Comparison of ENCODE assay signal across 22 mouse cellular contexts in the genomic region with DNA sequence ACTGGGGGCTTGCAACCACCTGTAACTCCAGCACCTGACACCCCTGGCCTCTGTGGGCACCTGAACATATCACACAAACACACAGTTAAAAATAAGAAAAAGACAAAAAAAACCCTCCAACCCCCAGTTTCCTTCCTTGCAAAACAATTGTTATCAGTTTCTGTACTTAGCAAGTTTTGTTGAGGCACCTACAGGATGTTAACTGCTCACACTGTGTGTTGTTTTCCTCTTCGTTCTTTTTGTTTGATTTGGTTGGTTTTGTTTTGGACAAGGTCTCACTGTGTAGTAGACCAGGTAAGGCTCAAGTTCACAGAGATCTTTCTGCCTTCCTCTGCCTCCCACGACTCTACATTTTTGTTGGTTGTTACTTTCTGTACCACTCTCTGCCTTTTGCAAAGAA. TPM values are rescaled to one million over a fixed set of nuclear protein-coding genes. Genes with fewer than 3 reads are reported as not detected.
"Had no signal": no experiment of that assay in that cellular context is flagged by ENCODE, and none has a peak within 500 bp of the region (broad histone marks: within the 10 kb centered on the region; RNA-seq: fewer than 3 reads in every experiment).

No protein-coding gene starts in this region.

- H3K9ac ChIP-seq: limb, embryonic 13.5 days; liver, embryonic 13.5 days; neural tube, embryonic 12.5 days; neural tube, embryonic 15.5 days had no signal

- ATAC-seq: intestine, embryonic 16.5 days had no signal

- H3K27ac ChIP-seq: kidney, postnatal 0 days; limb, embryonic 13.5 days; liver, embryonic 13.5 days; neural tube, embryonic 12.5 days; neural tube, embryonic 15.5 days had no signal

- H3K4me3 ChIP-seq: limb, embryonic 13.5 days; liver, embryonic 13.5 days; neural tube, embryonic 12.5 days; neural tube, embryonic 15.5 days had no signal

- H3K36me3 ChIP-seq: limb, embryonic 13.5 days; liver, embryonic 13.5 days; neural tube, embryonic 12.5 days; neural tube, embryonic 15.5 days had no signal

- H3K9me3 ChIP-seq: limb, embryonic 13.5 days; liver, embryonic 13.5 days; neural tube, embryonic 12.5 days; neural tube, embryonic 15.5 days had no signal

- DNase-seq: kidney, adult 18-20 months; kidney, postnatal 25 days; left cerebral cortex, postnatal 4 days; liver; liver, embryonic 13.5 days; lung, adult 2 months; lung, postnatal 14 days; lung, postnatal 4 days; midbrain, embryonic 14.5 days; right cerebral cortex, adult 18-20 months; right cerebral cortex, postnatal 14 days; right cerebral cortex, postnatal 4 days; thymus, postnatal 4 days had no signal

- H3K4me2 ChIP-seq: limb, embryonic 13.5 days; liver, embryonic 13.5 days; midbrain, embryonic 11.5 days; neural tube, embryonic 12.5 days; neural tube, embryonic 15.5 days had no signal

RNA-seq across cellular contexts. Expression of gene Ccdc87, which starts 3.4 kb away (rescaled TPM):
- polyA plus RNA-seq: kidney, embryonic 14.5 days; kidney, postnatal 0 days; limb, embryonic 13.5 days; liver, embryonic 13.5 days; liver, embryonic 16.5 days; stomach, embryonic 16.5 days had no signal
